23 mouse cellular contexts compared by ENCODE assay signal in the genomic region with DNA sequence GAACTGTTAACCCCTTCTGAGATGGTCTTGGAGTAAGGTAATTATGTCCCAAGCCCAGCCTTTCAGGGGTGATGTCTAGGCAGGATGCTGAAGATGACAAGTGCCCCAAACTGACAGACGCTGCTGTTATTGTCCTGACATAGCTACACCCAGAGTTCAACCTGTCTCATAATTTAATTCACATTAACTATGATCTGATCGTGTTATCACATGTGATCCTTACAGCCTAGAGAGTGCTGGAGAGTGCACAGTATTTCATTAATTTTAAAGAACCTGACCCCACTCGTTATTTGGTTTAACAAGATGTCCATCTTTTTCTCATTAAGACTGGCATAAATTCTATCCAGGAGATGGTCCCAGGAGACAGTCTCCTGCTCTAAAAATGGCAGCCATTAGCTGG.
"Had no signal": no experiment of that assay in that cellular context is flagged by ENCODE, and none has a peak within 500 bp of the region (broad histone marks: within the 10 kb centered on the region; RNA-seq: fewer than 3 reads in every experiment).

No protein-coding gene starts in this region.

- H3K4me3 ChIP-seq: gastrocnemius, adult 2 months; heart, embryonic 10.5 days; heart, embryonic 12.5 days; hindbrain, embryonic 10.5 days; hindbrain, embryonic 15.5 days; intestine, embryonic 15.5 days; layer of hippocampus, adult 2 months; left cerebral cortex, adult 2 months; limb, embryonic 10.5 days; limb, embryonic 12.5 days had no signal

- H3K9ac ChIP-seq: heart, embryonic 12.5 days; hindbrain, embryonic 15.5 days; intestine, embryonic 15.5 days; limb, embryonic 12.5 days had no signal

- H3K36me3 ChIP-seq: heart, embryonic 10.5 days; heart, embryonic 12.5 days; hindbrain, embryonic 10.5 days; hindbrain, embryonic 15.5 days; intestine, embryonic 15.5 days; limb, embryonic 10.5 days; limb, embryonic 12.5 days had no signal

- H3K4me2 ChIP-seq: heart, embryonic 12.5 days; hindbrain, embryonic 15.5 days; intestine, embryonic 15.5 days; limb, embryonic 12.5 days had no signal

- H3K9me3 ChIP-seq: heart, embryonic 10.5 days; heart, embryonic 12.5 days; hindbrain, embryonic 10.5 days; hindbrain, embryonic 15.5 days; intestine, embryonic 15.5 days; limb, embryonic 10.5 days; limb, embryonic 12.5 days had no signal

- ATAC-seq: inflammation-experienced regulatory T-cells, adult 6 months; intestine, embryonic 15.5 days; intestine, postnatal 0 days had no signal

- H3K27ac ChIP-seq: gastrocnemius, adult 2 months; heart, embryonic 10.5 days; hindbrain, embryonic 10.5 days; hindbrain, embryonic 15.5 days; intestine, embryonic 15.5 days; layer of hippocampus, adult 2 months; left cerebral cortex, adult 2 months; limb, embryonic 10.5 days; limb, embryonic 12.5 days had no signal

- H3K27me3 ChIP-seq: heart, embryonic 12.5 days; hindbrain, embryonic 15.5 days; intestine, embryonic 15.5 days; limb, embryonic 12.5 days had no signal

- DNase-seq: gastrocnemius, adult 2 months; gastrocnemius, postnatal 10 days; gastrocnemius, postnatal 25 days; heart, adult 18-20 months; heart, postnatal 10 days; heart, postnatal 4 days; kidney, adult 18-20 months; kidney, adult 8-10 months; kidney, postnatal 10 days; kidney, postnatal 25 days; kidney, postnatal 4 days; liver had no signal
